Mouse (Mus musculus) lung, embryonic 15.5 days (tissue): Measurements from ENCODE around the gene Tnxb. TPM values are rescaled to one million over a fixed set of nuclear protein-coding genes. Genes with fewer than 3 reads are reported as not detected.

ENCODE experiments used
- ATAC-seq: fragments of 200-750 bp; cut with Nextera tagmentation; 2 replicates; pipeline ENCODE4 v1.8.0; 2017; ENCODE audit warnings: moderate number of reproducible peaks, borderline replicate concordance; ENCODE audit not compliant: low FRiP score, low TSS enrichment; ENCODE audit errors: extremely low read depth
- H3K27ac ChIP-seq: fragments of 300-500 bp; sonication (generic); 2 replicates; pipeline ENCODE4 v1.5.1; 2015; ENCODE audit warnings: moderate library complexity, mild to moderate bottlenecking, inconsistent platforms
- H3K27me3 ChIP-seq: fragments of 300-500 bp; sonication (generic); 2 replicates; pipeline ENCODE4 v1.6.1; 2015; ENCODE audit warnings: inconsistent platforms
- H3K36me3 ChIP-seq: fragments of 300-500 bp; sonication (generic); 2 replicates; pipeline ENCODE4 v1.6.1; 2015; ENCODE audit warnings: inconsistent platforms
- H3K4me1 ChIP-seq: fragments of 300-500 bp; sonication (generic); 2 replicates; pipeline ENCODE4 v1.6.1; 2015; ENCODE audit warnings: inconsistent platforms
- H3K4me2 ChIP-seq: fragments of 300-500 bp; sonication (generic); 2 replicates; pipeline ENCODE4 v1.6.1; 2015; ENCODE audit warnings: inconsistent platforms, mild to moderate bottlenecking, moderate library complexity
- H3K4me3 ChIP-seq: fragments of 300-500 bp; sonication (generic); 2 replicates; pipeline ENCODE4 v1.5.1; 2015; ENCODE audit warnings: mild to moderate bottlenecking, inconsistent platforms
- H3K9ac ChIP-seq: fragments of 300-500 bp; sonication (generic); 2 replicates; pipeline ENCODE4 v1.6.1; 2015; ENCODE audit warnings: inconsistent platforms
- H3K9me3 ChIP-seq: fragments of 300-500 bp; sonication (generic); 2 replicates; pipeline ENCODE4 v1.6.1; 2016; ENCODE audit warnings: inconsistent platforms
- WGBS: fragments of 180-500 bp; shearing (Covaris S2); methylation state at CpG from one replicate; pipeline ENCODE4 v1.1.7; 2015; 5-methylcytosine and 5-hydroxymethylcytosine counted together
- polyA plus RNA-seq: library from polyadenylated mRNA; unstranded; fragments of >200 nt; fragmentation: Nextera tagmentation; extraction: Ambion mirVana; gene quantifications from 2 replicates; pipeline ENCODE4 v1.2.1, GENCODE M21; 2015

Tnxb gene
- 0.59 and 0.77 TPM in 2 replicates for polyA plus RNA-seq

- ATAC-seq: no peak
- Histone ChIP-seq H3K4me1 (peaks cover 15% of the 10 kb centered on the region), H3K4me2 (peak within 1 kb of the TSS; percentile 52), H3K27ac (no peak within 1 kb of the TSS), H3K4me3 (peak within 1 kb of the TSS; percentile 22), H3K9ac (no peak within 1 kb of the TSS), H3K9me3 (no peaks in the 10 kb centered on the region), H3K27me3 (peaks cover 74% of the 10 kb centered on the region), H3K36me3 (no peaks in the 10 kb centered on the region)
- 56% methylated on average over 7 of the region's 7 CpGs for WGBS
Measured at GRCm38 (mm10) chr17:34670235-34670634, at the start of gene Tnxb. Gene Tnxb, plus strand, starts transcription at chr17:34670535.

- Histone ChIP-seq H3K27ac (no peak overlapping the region), H3K4me3 (no peak overlapping the region), H3K9me3 (no peaks in the 10 kb centered on the region), H3K4me1 (peaks cover under 1% of the 10 kb centered on the region; the same call in 1 of the 2 replicates), H3K4me2 (no peak overlapping the region), H3K36me3 (peaks cover 12% of the 10 kb centered on the region), H3K9ac (no peak overlapping the region), H3K27me3 (no peaks in the 10 kb centered on the region; the same call in 1 of the 2 replicates)
- WGBS: 75% methylated on average over 8 of the region's 8 CpGs
- ATAC-seq: no peak
Measured at GRCm38 (mm10) chr17:34621006-34621405, 49.3 kb upstream of the Tnxb start.

- no peak for ATAC-seq
- Histone ChIP-seq H3K27ac (no peak overlapping the region), H3K9me3 (no peaks in the 10 kb centered on the region), H3K4me3 (no peak overlapping the region), H3K4me1 (peaks cover 7% of the 10 kb centered on the region), H3K9ac (no peak overlapping the region), H3K27me3 (no peaks in the 10 kb centered on the region; the same call in 1 of the 2 replicates), H3K4me2 (no peak overlapping the region), H3K36me3 (peaks cover 12% of the 10 kb centered on the region)
- WGBS: 84% methylated on average over 9 of the region's 9 CpGs
Measured at GRCm38 (mm10) chr17:34623161-34623560, 47.2 kb upstream of the Tnxb start.

GRCm38 (mm10) chr17:34624981-34625380 lies 45.4 kb upstream of the Tnxb start:
- peaks cover 12% of the 10 kb centered on the region for H3K36me3 ChIP-seq
- no peak overlapping the region for H3K9ac ChIP-seq
- H3K27ac ChIP-seq: no peak overlapping the region
- 87% methylated on average over 3 of the region's 3 CpGs for WGBS
- peaks cover 14% of the 10 kb centered on the region for H3K27me3 ChIP-seq
- no peak overlapping the region for H3K4me2 ChIP-seq
- H3K9me3 ChIP-seq: no peaks in the 10 kb centered on the region
- no peak for ATAC-seq
- H3K4me1 ChIP-seq: peaks cover 22% of the 10 kb centered on the region
- no peak overlapping the region for H3K4me3 ChIP-seq

GRCm38 (mm10) chr17:34626062-34626772 lies 44.1 kb upstream of the Tnxb start:
- 0 out of 2 replicates have a peak overlapping the region, but pooled peaks have one; percentile 90 for H3K27ac ChIP-seq
- peaks cover 34% of the 10 kb centered on the region for H3K4me1 ChIP-seq
- ATAC-seq: no peak
- H3K27me3 ChIP-seq: peaks cover 26% of the 10 kb centered on the region
- peak overlapping the region; percentile 82 for H3K4me2 ChIP-seq
- H3K36me3 ChIP-seq: peaks cover 12% of the 10 kb centered on the region
- 49% methylated on average over 16 of the region's 16 CpGs for WGBS
- no peaks in the 10 kb centered on the region for H3K9me3 ChIP-seq
- H3K9ac ChIP-seq: peak overlapping the region; percentile 58
- H3K4me3 ChIP-seq: peak overlapping the region; percentile 69

GRCm38 (mm10) chr17:34626773-34627092 lies 43.6 kb upstream of the Tnxb start:
- Histone ChIP-seq H3K27ac (peak overlapping the region; percentile 90), H3K4me2 (peak overlapping the region; percentile 82), H3K4me1 (peaks cover 39% of the 10 kb centered on the region), H3K36me3 (peaks cover 8% of the 10 kb centered on the region), H3K4me3 (peak overlapping the region; percentile 69), H3K27me3 (peaks cover 32% of the 10 kb centered on the region), H3K9ac (peak overlapping the region; percentile 58), H3K9me3 (no peaks in the 10 kb centered on the region)
- no peak for ATAC-seq
- 0% methylated on average over 18 of the region's 18 CpGs for WGBS

- under 1% methylated on average over 37 of the region's 45 CpGs for WGBS
- Histone ChIP-seq H3K4me1 (peaks cover 45% of the 10 kb centered on the region), H3K4me2 (peak overlapping the region; percentile 82), H3K36me3 (peaks cover 8% of the 10 kb centered on the region; the same call in 1 of the 2 replicates), H3K4me3 (peak overlapping the region; percentile 69), H3K9me3 (no peaks in the 10 kb centered on the region), H3K27me3 (peaks cover 37% of the 10 kb centered on the region), H3K9ac (peak overlapping the region; percentile 58), H3K27ac (peak overlapping the region; percentile 90)
- peak; percentile 86 for ATAC-seq
Measured at GRCm38 (mm10) chr17:34627093-34627942, 43.0 kb upstream of the Tnxb start.

GRCm38 (mm10) chr17:34627943-34628643 lies 42.2 kb upstream of the Tnxb start, which contains the start of gene Ppt2:
Gene Ppt2, minus strand, starts transcription at chr17:34628510.
- H3K36me3 ChIP-seq: peaks cover 1% of the 10 kb centered on the region; the same call in 1 of the 2 replicates
- peaks cover 45% of the 10 kb centered on the region for H3K27me3 ChIP-seq
- peak within 1 kb of the TSS; percentile 90 for H3K27ac ChIP-seq
- WGBS: 3% methylated on average over 29 of the region's 29 CpGs
- no peaks in the 10 kb centered on the region for H3K9me3 ChIP-seq
- peak within 1 kb of the TSS; percentile 52 for H3K9ac ChIP-seq
- H3K4me2 ChIP-seq: peak within 1 kb of the TSS; percentile 82
- peaks cover 49% of the 10 kb centered on the region for H3K4me1 ChIP-seq
- no peak; the same call in 1 of the 2 replicates for ATAC-seq
- H3K4me3 ChIP-seq: peak within 1 kb of the TSS; percentile 69

- Histone ChIP-seq H3K36me3 (no peaks in the 10 kb centered on the region), H3K4me2 (peak overlapping the region; percentile 82), H3K9ac (no peak overlapping the region), H3K27me3 (peaks cover 50% of the 10 kb centered on the region), H3K27ac (no peak overlapping the region), H3K4me1 (peaks cover 49% of the 10 kb centered on the region), H3K4me3 (peak overlapping the region; percentile 69; the same call in 1 of the 2 replicates), H3K9me3 (no peaks in the 10 kb centered on the region)
- ATAC-seq: no peak
- 25% methylated on average over 5 of the region's 5 CpGs for WGBS
Measured at GRCm38 (mm10) chr17:34628644-34628967, 41.7 kb upstream of the Tnxb start.

GRCm38 (mm10) chr17:34629221-34629751 lies 41.0 kb upstream of the Tnxb start, which contains the start of gene Prrt1:
Gene Prrt1, plus strand, starts transcription at chr17:34629533.
- H3K4me3 ChIP-seq: peak within 1 kb of the TSS; percentile 69
- H3K27ac ChIP-seq: no peak within 1 kb of the TSS
- H3K9me3 ChIP-seq: no peaks in the 10 kb centered on the region
- 0% methylated on average over 16 of the region's 16 CpGs for WGBS
- no peak for ATAC-seq
- no peak within 1 kb of the TSS for H3K9ac ChIP-seq
- peaks cover 57% of the 10 kb centered on the region for H3K27me3 ChIP-seq
- peak within 1 kb of the TSS; percentile 82 for H3K4me2 ChIP-seq
- H3K4me1 ChIP-seq: peaks cover 49% of the 10 kb centered on the region
- H3K36me3 ChIP-seq: no peaks in the 10 kb centered on the region
